13 mouse cellular contexts compared by ENCODE assay signal in the genomic region with DNA sequence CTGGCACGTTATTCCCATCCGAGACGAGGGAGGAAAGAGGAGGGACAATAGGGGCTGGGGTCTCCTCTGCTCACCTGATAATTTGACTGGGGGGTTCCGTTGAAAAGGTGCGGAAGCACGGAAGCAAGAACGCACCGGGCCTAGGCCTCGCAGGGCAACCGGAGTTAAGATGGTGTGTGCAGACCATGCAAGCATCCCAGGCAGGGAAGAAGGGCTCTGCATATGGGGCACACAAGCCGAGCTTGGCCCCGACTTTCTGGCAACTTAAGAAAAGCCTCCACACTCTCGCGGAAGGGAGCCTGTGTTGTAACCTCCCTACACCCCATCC. TPM values are rescaled to one million over a fixed set of nuclear protein-coding genes. Genes with fewer than 3 reads are reported as not detected.
DNase-seq lines count a peak whose midpoint lies in the region; ATAC-seq lines count a peak whose summit lies in the region.
"Had no signal": no experiment of that assay in that cellular context is flagged by ENCODE, and none has a peak within 500 bp of the region (broad histone marks: within the 10 kb centered on the region; RNA-seq: fewer than 3 reads in every experiment).

No protein-coding gene starts in this region.

- 11% methylated on average over 14 of the region's 14 CpGs for WGBS in embryonic facial prominence, embryonic 14.5 days
- 5% methylated on average over 14 of the region's 14 CpGs for WGBS in hindbrain, embryonic 15.5 days
- WGBS in midbrain, embryonic 16.5 days = 6% methylated on average over 14 of the region's 14 CpGs

- no peak overlapping the region for H3K27ac ChIP-seq in embryonic facial prominence, embryonic 14.5 days (replicated peaks; ENCODE audit: low read depth, low read length)
- H3K27ac ChIP-seq in hindbrain, embryonic 15.5 days (replicated peaks) = no peak overlapping the region
- no peak overlapping the region for H3K27ac ChIP-seq in midbrain, embryonic 16.5 days (ENCODE audit: low read length)
- H3K27ac ChIP-seq: heart, adult 2 months; left cerebral cortex, adult 2 months had no signal

- peak; percentile 14 for DNase-seq in R1 (ENCODE audit: low read depth, low spot score)
- DNase-seq in embryonic facial prominence, embryonic 14.5 days (ENCODE audit: low spot score) = no peak
- DNase-seq in retina, postnatal 1 day = no peak
- DNase-seq in gastrocnemius, adult 8-10 months (ENCODE audit: low spot score in 2 of 2) = no peak
- no peak for DNase-seq in thymus, postnatal 0 days (ENCODE audit: low spot score)
- DNase-seq: heart, adult 2 months; kidney, postnatal 36 days; lung, adult 2 months; thymus, postnatal 14 days had no signal

- no peak overlapping the region; the same call in 1 of the 2 replicates for H3K9ac ChIP-seq in embryonic facial prominence, embryonic 14.5 days (ENCODE audit: low read depth, low read length)
- no peak overlapping the region for H3K9ac ChIP-seq in hindbrain, embryonic 15.5 days
- H3K9ac ChIP-seq in midbrain, embryonic 16.5 days (ENCODE audit: low read depth, low read length) = no peak overlapping the region

- peak overlapping the region; percentile 37 for H3K4me2 ChIP-seq in embryonic facial prominence, embryonic 14.5 days (ENCODE audit: low read depth, low read length)
- H3K4me2 ChIP-seq in hindbrain, embryonic 15.5 days = 0 out of 2 replicates have a peak overlapping the region, but pooled peaks have one; percentile 4
- H3K4me2 ChIP-seq in midbrain, embryonic 16.5 days (ENCODE audit: low read length) = peak overlapping the region; percentile 39

- no peaks in the 10 kb centered on the region for H3K9me3 ChIP-seq in embryonic facial prominence, embryonic 14.5 days (ENCODE audit: control insufficient read depth, low read length)
- no peaks in the 10 kb centered on the region for H3K9me3 ChIP-seq in hindbrain, embryonic 15.5 days
- no peaks in the 10 kb centered on the region for H3K9me3 ChIP-seq in midbrain, embryonic 16.5 days (replicated peaks; ENCODE audit: control insufficient read depth, low read length, poor library complexity, severe bottlenecking)

- no peak for ATAC-seq in embryonic facial prominence, embryonic 14.5 days (ENCODE audit: low read depth)
- ATAC-seq in hindbrain, embryonic 15.5 days (ENCODE audit: low FRiP score, low read depth) = no peak
- peak; percentile 49 for ATAC-seq in midbrain, embryonic 16.5 days

- H3K36me3 ChIP-seq in embryonic facial prominence, embryonic 14.5 days (ENCODE audit: control insufficient read depth, insufficient read depth, low read length) = no peaks in the 10 kb centered on the region
- H3K36me3 ChIP-seq in hindbrain, embryonic 15.5 days = no peaks in the 10 kb centered on the region
- no peaks in the 10 kb centered on the region for H3K36me3 ChIP-seq in midbrain, embryonic 16.5 days (ENCODE audit: control insufficient read depth, insufficient read depth, low read length)

- H3K27me3 ChIP-seq in embryonic facial prominence, embryonic 14.5 days (replicated peaks; ENCODE audit: control insufficient read depth, insufficient read depth, low read length) = peaks cover 73% of the 10 kb centered on the region
- H3K27me3 ChIP-seq in hindbrain, embryonic 15.5 days = peaks cover 76% of the 10 kb centered on the region
- H3K27me3 ChIP-seq in midbrain, embryonic 16.5 days (ENCODE audit: control insufficient read depth, insufficient read depth, low read depth, low read length) = peaks cover 63% of the 10 kb centered on the region

- peak overlapping the region; percentile 19; the same call in 1 of the 2 replicates for H3K4me3 ChIP-seq in embryonic facial prominence, embryonic 14.5 days (ENCODE audit: low read depth, low read length)
- no peak overlapping the region; the same call in 1 of the 2 replicates for H3K4me3 ChIP-seq in hindbrain, embryonic 15.5 days
- 0 out of 2 replicates have a peak overlapping the region, but pooled peaks have one; percentile 9 for H3K4me3 ChIP-seq in midbrain, embryonic 16.5 days (ENCODE audit: low read depth, low read length)
- H3K4me3 ChIP-seq: heart, adult 2 months; left cerebral cortex, adult 2 months; megakaryocyte, embryonic 14.5 days had no signal

- peaks cover 8% of the 10 kb centered on the region; the same call in 1 of the 2 replicates for H3K4me1 ChIP-seq in embryonic facial prominence, embryonic 14.5 days (ENCODE audit: control insufficient read depth, insufficient read depth, low read length)
- peaks cover 10% of the 10 kb centered on the region for H3K4me1 ChIP-seq in hindbrain, embryonic 15.5 days (replicated peaks)
- peaks cover 7% of the 10 kb centered on the region; the same call in 1 of the 2 replicates for H3K4me1 ChIP-seq in midbrain, embryonic 16.5 days (ENCODE audit: control insufficient read depth, insufficient read depth, low read length)

RNA-seq across cellular contexts. Expression of gene Satb2, which starts 6.0 kb away (rescaled TPM):
- polyA plus RNA-seq in embryonic facial prominence, embryonic 14.5 days (2014; fragmentation: Nextera tagmentation; extraction: Ambion mirVana) = 13.6 and 16.0 TPM in 2 replicates
- 0.83 and 1.8 TPM in 2 replicates for polyA plus RNA-seq in hindbrain, embryonic 15.5 days (2015; fragmentation: Nextera tagmentation; extraction: Ambion mirVana)
- 0.92 and 1.6 TPM in 2 replicates for polyA plus RNA-seq in midbrain, embryonic 16.5 days (2015; fragmentation: Nextera tagmentation; extraction: Ambion mirVana)
- total RNA-seq in gastrocnemius, adult 8-10 months (2022) = under 1 TPM; 0.16 to 0.59 (median 0.18) TPM
- 0.10 and 0.14 TPM in 2 replicates for polyA plus RNA-seq in thymus, postnatal 0 days (2015; fragmentation: Nextera tagmentation; extraction: Ambion mirVana)
